13 mouse cellular contexts compared by ENCODE assay signal in genomic region chr19:22572849-22573248, GRCm38 (mm10).
"Had no signal": no experiment of that assay in that cellular context is flagged by ENCODE, and none has a peak within 500 bp of the region (broad histone marks: within the 10 kb centered on the region; RNA-seq: fewer than 3 reads in every experiment).

No protein-coding gene starts in this region.

- DNase-seq: kidney, adult 11 months; kidney, adult 9 months; kidney, postnatal 14 days; kidney, postnatal 4 days; liver, embryonic 13.5 days; lung, adult 2 months; lung, postnatal 14 days; lung, postnatal 4 days; midbrain, embryonic 14.5 days; spleen, adult 18-20 months; thymus, adult 18-20 months; thymus, postnatal 36 days had no signal

- ATAC-seq: intestine, embryonic 15.5 days had no signal
